Mouse (Mus musculus): Measurements from ENCODE around the gene Chrna5. TPM values are rescaled to one million over a fixed set of nuclear protein-coding genes. Genes with fewer than 3 reads are reported as not detected.

Gene Chrna5
- polyA plus RNA-seq, 1 experiment, result 9.2 TPM

- H3K36me3 ChIP-seq (ENCODE audit: control insufficient read depth, insufficient read depth, low read length), result no peaks in the 10 kb centered on the region; the same call in none of the 2 replicates
- no peaks in the 10 kb centered on the region for H3K4me1 ChIP-seq (ENCODE audit: control insufficient read depth, insufficient read depth, low read length)
- TF ChIP-seq CTCF (IDR thresholded peaks at IDR 0.05; ENCODE audit: control insufficient read depth, insufficient read depth, insufficient replicate concordance, low read depth, low read length) (no peak), POLR2A (IDR thresholded peaks at IDR 0.05; ENCODE audit: control insufficient read depth, low read depth, low read length) (peak; percentile 84)
- peak within 1 kb of the TSS; percentile 92 for H3K4me3 ChIP-seq (ENCODE audit: control insufficient read depth, low read depth, low read length)
- H3K27ac ChIP-seq (ENCODE audit: control insufficient read depth, insufficient read depth, low read depth, low read length), result peak within 1 kb of the TSS; percentile 92
- no peaks in the 10 kb centered on the region for H3K27me3 ChIP-seq (ENCODE audit: control insufficient read depth, insufficient read depth, low read length)
Measured at GRCm38 (mm10) chr9:54950575-54951321, 29.9 kb upstream of the Chrna5 start, which contains the start of the genes Psma4 and AY074887. TSS of gene Psma4 (plus strand) at chr9:54950790. TSS of gene AY074887 (minus strand) at chr9:54950998.

DNA sequence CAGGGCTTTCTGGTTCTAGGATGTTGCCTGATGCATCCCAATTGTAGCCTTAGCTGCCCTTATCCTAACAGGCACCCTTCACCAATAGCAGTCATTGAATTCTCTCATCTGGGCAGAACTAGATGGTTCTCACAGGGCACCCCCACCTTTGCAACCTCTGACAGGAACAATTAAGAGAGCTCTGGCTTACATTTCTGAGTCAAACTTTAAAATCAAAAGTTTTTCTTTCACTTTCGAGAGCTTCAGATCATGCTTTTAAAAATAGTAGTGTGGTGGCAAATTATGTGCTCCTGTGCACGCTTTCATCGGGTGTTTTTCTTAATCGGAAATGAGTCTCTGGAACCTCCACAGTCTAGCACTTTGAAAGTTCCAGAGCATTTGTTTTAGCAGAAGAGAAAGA lies 19.6 kb upstream of the Chrna5 start:
- TF ChIP-seq POLR2A (IDR thresholded peaks at IDR 0.05; ENCODE audit: control insufficient read depth, low read depth, low read length) (no peak), CTCF (IDR thresholded peaks at IDR 0.05; ENCODE audit: control insufficient read depth, insufficient read depth, insufficient replicate concordance, low read depth, low read length) (no peak)
- H3K27me3 ChIP-seq (ENCODE audit: control insufficient read depth, insufficient read depth, low read length), result no peaks in the 10 kb centered on the region

DNA sequence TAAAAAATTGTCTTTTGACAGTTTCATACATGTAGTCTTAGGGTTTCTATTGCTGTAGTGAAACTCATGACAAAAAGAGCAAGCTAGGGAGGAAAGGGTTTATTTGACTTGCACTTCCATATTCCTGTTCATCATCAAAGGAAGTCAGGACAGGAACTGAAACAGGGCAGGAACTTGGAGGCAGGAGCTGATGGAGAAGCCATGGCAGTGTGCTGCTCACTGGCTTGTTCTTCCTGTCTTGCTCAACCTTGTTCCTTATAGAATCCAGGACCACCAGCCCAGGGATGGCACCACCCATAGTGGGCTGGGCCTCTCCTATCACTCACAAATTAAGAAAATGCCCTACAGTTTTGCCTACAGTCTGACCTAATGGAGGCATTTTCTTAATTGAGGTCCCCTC lies 17.0 kb upstream of the Chrna5 start:
- Histone ChIP-seq H3K4me3 (ENCODE audit: control insufficient read depth, low read depth, low read length) (no peak overlapping the region), H3K4me1 (ENCODE audit: control insufficient read depth, insufficient read depth, low read length) (no peaks in the 10 kb centered on the region), H3K27me3 (ENCODE audit: control insufficient read depth, insufficient read depth, low read length) (no peaks in the 10 kb centered on the region), H3K27ac (ENCODE audit: control insufficient read depth, insufficient read depth, low read depth, low read length) (no peak overlapping the region), H3K36me3 (ENCODE audit: control insufficient read depth, insufficient read depth, low read length) (no peaks in the 10 kb centered on the region)
- TF ChIP-seq POLR2A (IDR thresholded peaks at IDR 0.05; ENCODE audit: control insufficient read depth, low read depth, low read length) (no peak), CTCF (IDR thresholded peaks at IDR 0.05; ENCODE audit: control insufficient read depth, insufficient read depth, insufficient replicate concordance, low read depth, low read length) (no peak)

More for the DNA sequence above, 19.6 kb upstream of the Chrna5 start:
- Histone ChIP-seq H3K4me1 (ENCODE audit: control insufficient read depth, insufficient read depth, low read length) (no peaks in the 10 kb centered on the region), H3K4me3 (ENCODE audit: control insufficient read depth, low read depth, low read length) (no peak overlapping the region), H3K36me3 (ENCODE audit: control insufficient read depth, insufficient read depth, low read length) (no peaks in the 10 kb centered on the region; the same call in 1 of the 2 replicates), H3K27ac (ENCODE audit: control insufficient read depth, insufficient read depth, low read depth, low read length) (no peak overlapping the region)

DNA sequence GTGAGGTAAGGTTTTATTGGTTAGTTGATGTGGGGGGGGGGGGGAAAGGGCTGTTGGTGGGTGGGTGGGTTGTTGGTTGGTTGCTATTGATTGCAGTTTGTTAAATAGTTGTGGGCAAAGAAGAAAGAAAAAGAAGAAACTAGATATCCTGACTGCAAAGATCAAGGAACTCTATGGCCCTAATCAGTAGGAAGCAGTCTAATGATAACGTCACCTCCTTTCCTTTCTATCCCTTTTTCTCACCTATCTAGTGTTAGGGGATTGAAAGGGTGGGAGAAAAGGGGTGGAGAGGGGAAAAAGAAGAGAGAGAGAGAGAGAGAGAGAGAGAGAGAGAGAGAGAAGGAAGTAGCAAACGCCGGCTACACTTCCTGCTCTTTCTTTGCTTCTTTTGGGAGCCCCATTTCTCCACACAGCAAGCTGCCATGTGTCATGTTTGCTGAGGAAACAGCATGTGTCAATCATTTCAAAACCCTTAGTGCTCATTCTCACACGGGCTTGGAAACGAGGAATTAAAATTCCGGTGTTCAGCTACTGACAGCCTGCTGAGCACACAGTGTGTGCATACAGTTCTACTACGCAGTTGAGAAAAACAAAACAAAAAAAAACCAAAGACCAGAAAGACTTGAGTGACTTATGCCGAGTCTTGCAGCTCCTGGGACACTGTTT lies 10.6 kb upstream of the Chrna5 start:
- no peaks in the 10 kb centered on the region for H3K4me1 ChIP-seq (ENCODE audit: control insufficient read depth, insufficient read depth, low read length)
- H3K4me3 ChIP-seq (ENCODE audit: control insufficient read depth, low read depth, low read length), result no peak overlapping the region
- TF ChIP-seq POLR2A (IDR thresholded peaks at IDR 0.05; ENCODE audit: control insufficient read depth, low read depth, low read length) (no peak), CTCF (IDR thresholded peaks at IDR 0.05; ENCODE audit: control insufficient read depth, insufficient read depth, insufficient replicate concordance, low read depth, low read length) (no peak)
- H3K27me3 ChIP-seq (ENCODE audit: control insufficient read depth, insufficient read depth, low read length), result no peaks in the 10 kb centered on the region
- H3K27ac ChIP-seq (ENCODE audit: control insufficient read depth, insufficient read depth, low read depth, low read length), result no peak overlapping the region
- no peaks in the 10 kb centered on the region for H3K36me3 ChIP-seq (ENCODE audit: control insufficient read depth, insufficient read depth, low read length)

DNA sequence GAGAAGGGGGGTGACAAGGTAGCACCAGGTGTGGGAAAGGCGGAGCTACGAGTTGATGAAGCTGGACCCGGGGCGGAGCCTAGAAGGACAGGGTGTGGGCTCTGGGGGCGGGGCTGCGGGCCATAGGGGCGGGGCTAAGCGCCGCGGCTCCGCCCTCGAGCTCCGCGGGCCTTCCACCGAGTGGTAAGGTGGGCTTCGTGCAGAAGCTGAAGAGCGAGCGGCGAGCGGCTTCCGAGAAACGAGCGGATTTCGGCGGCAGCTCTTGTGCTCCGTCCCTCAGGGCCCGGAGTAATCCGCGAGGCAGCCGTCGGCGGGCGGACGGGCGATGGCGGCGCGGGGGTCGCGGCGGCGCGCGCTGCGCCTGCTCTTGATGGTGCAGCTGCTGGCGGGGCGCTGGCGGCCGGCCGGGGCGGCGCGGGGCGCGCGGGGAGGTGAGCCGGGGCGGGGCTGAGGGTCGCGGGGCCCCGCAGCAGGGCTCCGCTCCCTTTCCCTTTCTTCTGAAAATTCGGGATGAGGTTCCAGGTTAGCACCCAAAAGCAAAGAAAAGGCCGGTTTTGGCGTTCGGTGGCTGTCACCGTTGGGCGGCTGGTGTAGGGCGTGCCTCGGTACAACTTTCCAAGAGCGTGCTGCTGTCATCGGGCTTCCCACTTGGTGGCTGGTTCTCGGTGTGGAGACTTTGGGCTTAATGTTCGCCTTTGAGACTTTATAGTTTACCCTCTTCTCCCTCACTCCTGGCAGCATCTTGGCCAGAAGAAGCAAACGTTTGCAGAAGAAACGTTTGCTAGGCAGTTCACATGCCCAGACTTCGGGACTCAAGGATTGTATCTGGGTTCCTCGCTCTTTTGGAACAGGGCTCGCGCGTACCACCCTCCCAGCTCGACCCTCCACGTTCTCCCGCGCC lies 861 bp downstream of the Chrna5 start:
- Histone ChIP-seq H3K4me3 (ENCODE audit: control insufficient read depth, low read depth, low read length) (peak overlapping the region; percentile 89), H3K27ac (ENCODE audit: control insufficient read depth, insufficient read depth, low read depth, low read length) (no peak overlapping the region), H3K27me3 (ENCODE audit: control insufficient read depth, insufficient read depth, low read length) (no peaks in the 10 kb centered on the region), H3K4me1 (ENCODE audit: control insufficient read depth, insufficient read depth, low read length) (peaks cover 14% of the 10 kb centered on the region), H3K36me3 (ENCODE audit: control insufficient read depth, insufficient read depth, low read length) (no peaks in the 10 kb centered on the region)
- TF ChIP-seq CTCF (IDR thresholded peaks at IDR 0.05; ENCODE audit: control insufficient read depth, insufficient read depth, insufficient replicate concordance, low read depth, low read length) (no peak), POLR2A (IDR thresholded peaks at IDR 0.05; ENCODE audit: control insufficient read depth, low read depth, low read length) (no peak)

GRCm38 (mm10) chr9:54982401-54982800 lies 1.7 kb downstream of the Chrna5 start:
- TF ChIP-seq POLR2A (IDR thresholded peaks at IDR 0.05; ENCODE audit: control insufficient read depth, low read depth, low read length) (no peak), CTCF (IDR thresholded peaks at IDR 0.05; ENCODE audit: control insufficient read depth, insufficient read depth, insufficient replicate concordance, low read depth, low read length) (no peak)
- H3K27ac ChIP-seq (ENCODE audit: control insufficient read depth, insufficient read depth, low read depth, low read length), result no peak overlapping the region
- no peaks in the 10 kb centered on the region for H3K36me3 ChIP-seq (ENCODE audit: control insufficient read depth, insufficient read depth, low read length)
- H3K4me1 ChIP-seq (ENCODE audit: control insufficient read depth, insufficient read depth, low read length), result peaks cover 14% of the 10 kb centered on the region
- H3K4me3 ChIP-seq (ENCODE audit: control insufficient read depth, low read depth, low read length), result peak overlapping the region; percentile 89; the same call in 1 of the 2 replicates
- no peaks in the 10 kb centered on the region for H3K27me3 ChIP-seq (ENCODE audit: control insufficient read depth, insufficient read depth, low read length)
